Mouse (Mus musculus) myocyte (in vitro differentiated cells): ENCODE measurements around the gene Cyp4a30b.
"Not testable (repeated sequence)": the region's sequence is repeated elsewhere in the genome, so short reads cannot be mapped to it uniquely, and the experiment has no call there.

Source experiments
- E2F4 ChIP-seq: IDR thresholded peaks from one replicate; pipeline ENCODE4 v1.6.1; 2011; ENCODE audit warnings: mild to moderate bottlenecking, control low read depth, moderate library complexity; ENCODE audit not compliant: insufficient read depth
- MAX ChIP-seq: IDR thresholded peaks from one replicate; pipeline ENCODE4 v1.6.1; 2011; ENCODE audit warnings: low read depth, mild to moderate bottlenecking, control low read depth
- MYOD1 ChIP-seq, 3 experiments: IDR thresholded peaks; one replicate each; pipeline ENCODE4 v1.6.1; 2011; ENCODE audit warnings: control low read depth in 2 of 3, low read depth in 2 of 3, mild to moderate bottlenecking in 2 of 3, moderate library complexity in 1 of 3; ENCODE audit not compliant: insufficient read length in 2 of 3, control insufficient read depth in 1 of 3
- MYOG ChIP-seq, 3 experiments: IDR thresholded peaks; one replicate each; pipeline ENCODE4 v1.6.1; 2011; ENCODE audit warnings: control low read depth in 2 of 3, low read depth in 2 of 3, mild to moderate bottlenecking in 2 of 3; ENCODE audit not compliant: insufficient read length in 2 of 3, control insufficient read depth in 1 of 3, insufficient read depth in 1 of 3
- POLR2A ChIP-seq: IDR thresholded peaks from one replicate; pipeline ENCODE4 v1.6.1; 2011; ENCODE audit warnings: low read depth, mild to moderate bottlenecking, control low read depth, moderate library complexity; ENCODE audit not compliant: insufficient read length
- POLR2AphosphoS2 ChIP-seq: IDR thresholded peaks from one replicate; pipeline ENCODE4 v1.6.1; 2011; ENCODE audit warnings: low read depth, control low read depth; ENCODE audit not compliant: insufficient read length
- REST ChIP-seq: IDR thresholded peaks from one replicate; pipeline ENCODE4 v1.6.1; 2011; ENCODE audit warnings: mild to moderate bottlenecking, control low read depth, moderate library complexity; ENCODE audit not compliant: insufficient read depth, insufficient read length
- SRF ChIP-seq: IDR thresholded peaks from one replicate; pipeline ENCODE4 v1.6.1; 2011; ENCODE audit warnings: low read depth; ENCODE audit not compliant: control insufficient read depth, insufficient read length
- TCF12 ChIP-seq: IDR thresholded peaks from one replicate; pipeline ENCODE4 v1.6.1; 2011; ENCODE audit warnings: mild to moderate bottlenecking, control low read depth; ENCODE audit not compliant: poor library complexity, insufficient read depth, severe bottlenecking
- TCF3 ChIP-seq: IDR thresholded peaks from one replicate; pipeline ENCODE4 v1.6.1; 2011; ENCODE audit warnings: low read depth, control low read depth; ENCODE audit not compliant: insufficient read length
- USF1 ChIP-seq: IDR thresholded peaks from one replicate; pipeline ENCODE4 v1.6.1; 2011; ENCODE audit warnings: low read depth, mild to moderate bottlenecking, control low read depth, moderate library complexity

DNA sequence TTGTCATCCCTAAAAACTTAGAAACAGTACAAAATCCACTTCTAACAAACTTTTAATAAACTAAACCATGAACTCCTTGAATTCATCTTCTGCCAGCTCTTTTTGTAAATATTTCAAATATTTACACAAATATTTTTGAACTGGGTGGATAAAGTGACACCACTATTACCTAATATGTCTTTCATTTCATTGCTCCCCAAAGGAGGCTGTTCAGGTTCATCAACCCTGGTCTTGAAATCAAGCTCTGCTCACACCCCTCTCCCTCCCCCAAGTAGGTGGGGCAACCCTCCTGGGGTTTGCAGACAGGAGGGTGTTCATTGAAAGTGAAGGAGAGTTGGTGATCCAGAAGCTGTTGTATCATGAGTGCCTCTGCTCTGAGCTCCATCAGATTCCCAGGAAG, 41.1 kb upstream of the Cyp4a30b start, which contains the start of gene Cyp4a12b:
- not testable (repeated sequence) for TF ChIP-seq TCF12; POLR2AphosphoS2; MAX; MYOG (IDR thresholded peaks at IDR 0.05; ENCODE audit: control insufficient read depth in 1 of 3, insufficient read depth in 1 of 3, insufficient read length in 2 of 3, low read depth in 2 of 3); POLR2A; E2F4; MYOD1 (IDR thresholded peaks at IDR 0.05; ENCODE audit: control insufficient read depth in 1 of 3, insufficient read length in 2 of 3, low read depth in 2 of 3); USF1; REST; TCF3; SRF
